Mouse (Mus musculus): ENCODE results near the gene Iqsec3.

- TF ChIP-seq CTCF (IDR thresholded peaks at IDR 0.05; ENCODE audit: low read depth) (no peak), EP300 (optimal IDR thresholded peaks at IDR 0.05) (no peak)
These were observed 27.7 kb upstream of the Iqsec3 start for GRCm38 (mm10) chr6:121501044-121501638.

All from stomach, postnatal 0 days (tissue).